Mouse (Mus musculus) lung, postnatal 0 days (tissue): ENCODE data around the gene Cd44. TPM values are rescaled to one million over a fixed set of nuclear protein-coding genes. Genes with fewer than 3 reads are reported as not detected.

Experiments
- ATAC-seq: fragments of 200-750 bp; cut with Nextera tagmentation; 2 replicates; pipeline ENCODE4 v1.8.0; 2017; ENCODE audit warnings: moderate library complexity
- DNase-seq: peaks from one replicate; pipeline ENCODE4 v3.0.0-alpha.2; 2016; ENCODE audit warnings: low spot score
- H3K27ac ChIP-seq: fragments of 300-500 bp; sonication (generic); 2 replicates; pipeline ENCODE4 v1.5.1; 2014; ENCODE audit warnings: antibody characterized with exemption, mild to moderate bottlenecking, low read length, mixed read lengths
- H3K27me3 ChIP-seq: fragments of 300-500 bp; sonication (generic); replicated peaks from 2 replicates; pipeline ENCODE4 v1.6.1; 2014; ENCODE audit warnings: low read length, mixed read lengths; ENCODE audit not compliant: insufficient read depth
- H3K36me3 ChIP-seq: fragments of 300-500 bp; sonication (generic); 2 replicates; pipeline ENCODE4 v1.6.1; 2014; ENCODE audit warnings: low read length, mixed read lengths; ENCODE audit not compliant: insufficient read depth
- H3K4me1 ChIP-seq: fragments of 300-500 bp; sonication (generic); 2 replicates; pipeline ENCODE4 v1.6.1; 2014; ENCODE audit warnings: antibody characterized with exemption, low read depth, low read length, mixed read lengths; ENCODE audit not compliant: insufficient read depth
- H3K4me2 ChIP-seq: fragments of 300-500 bp; sonication (generic); replicated peaks from 2 replicates; pipeline ENCODE4 v1.6.1; 2014; ENCODE audit warnings: low read depth, mild to moderate bottlenecking, low read length, moderate library complexity, mixed read lengths
- H3K4me3 ChIP-seq: fragments of 300-500 bp; sonication (generic); 2 replicates; pipeline ENCODE4 v1.5.1; 2014; ENCODE audit warnings: low read depth, low read length
- H3K9ac ChIP-seq: fragments of 300-500 bp; sonication (generic); replicated peaks from 2 replicates; pipeline ENCODE4 v1.6.1; 2014; ENCODE audit warnings: low read depth, mild to moderate bottlenecking
- H3K9me3 ChIP-seq: fragments of 300-500 bp; sonication (generic); 2 replicates; pipeline ENCODE4 v1.6.1; 2016; ENCODE audit warnings: low read length, mixed read lengths
- CTCF ChIP-seq: IDR thresholded peaks from 2 replicates; pipeline ENCODE4 v1.5.1; 2016; ENCODE audit warnings: antibody characterized with exemption, mild to moderate bottlenecking
- EP300 ChIP-seq: IDR thresholded peaks from 2 replicates; pipeline ENCODE4 v1.6.1; 2016; ENCODE audit warnings: antibody characterized with exemption, mild to moderate bottlenecking, control low read depth
- WGBS: fragments of 180-500 bp; shearing (Covaris S2); extraction: QIAGEN DNeasy Blood & Tissue Kit; methylation state at CpG from one replicate; pipeline ENCODE4 v1.1.7; 2014; 5-methylcytosine and 5-hydroxymethylcytosine counted together
- polyA plus RNA-seq: library from polyadenylated mRNA; unstranded; fragments of >200 nt; fragmentation: Nextera tagmentation; extraction: Ambion mirVana; gene quantifications from 2 replicates; pipeline ENCODE4 v1.2.1, GENCODE M21; 2015

The Cd44 gene
- polyA plus RNA-seq, 1 experiment from 2014 or later: 44.2 TPM

DNA sequence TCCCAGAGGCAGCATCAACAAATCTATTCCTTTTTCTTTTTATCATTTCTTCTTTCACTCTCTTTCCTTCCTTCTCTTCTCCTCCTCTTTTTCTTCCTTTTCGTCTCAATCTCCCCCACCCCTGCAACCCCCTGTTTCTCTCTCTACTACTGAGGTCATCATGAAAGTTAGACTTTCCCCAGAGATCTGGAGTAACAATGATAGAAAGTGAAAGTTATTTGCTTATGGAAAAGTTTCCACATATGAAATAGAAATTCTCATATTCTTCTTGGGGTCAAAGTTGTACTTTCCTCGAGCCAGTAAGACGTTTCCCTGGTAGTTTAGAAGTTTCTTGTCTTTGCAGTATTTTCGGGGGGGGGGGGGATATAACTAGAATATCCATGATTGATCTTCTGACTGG, 126.8 kb downstream of the Cd44 start:
- DNase-seq: no peak
- no peak for TF ChIP-seq CTCF
- no peak for TF ChIP-seq EP300
- no peak overlapping the region for H3K27ac ChIP-seq
- no peak for ATAC-seq
- no peak overlapping the region for H3K9ac ChIP-seq
- H3K9me3 ChIP-seq: no peaks in the 10 kb centered on the region
- no peak overlapping the region for H3K4me3 ChIP-seq
- H3K36me3 ChIP-seq: no peaks in the 10 kb centered on the region
- WGBS: 65% methylated on average over 4 of the region's 4 CpGs
- no peak overlapping the region for H3K4me2 ChIP-seq
- H3K4me1 ChIP-seq: no peaks in the 10 kb centered on the region
- no peaks in the 10 kb centered on the region for H3K27me3 ChIP-seq

DNA sequence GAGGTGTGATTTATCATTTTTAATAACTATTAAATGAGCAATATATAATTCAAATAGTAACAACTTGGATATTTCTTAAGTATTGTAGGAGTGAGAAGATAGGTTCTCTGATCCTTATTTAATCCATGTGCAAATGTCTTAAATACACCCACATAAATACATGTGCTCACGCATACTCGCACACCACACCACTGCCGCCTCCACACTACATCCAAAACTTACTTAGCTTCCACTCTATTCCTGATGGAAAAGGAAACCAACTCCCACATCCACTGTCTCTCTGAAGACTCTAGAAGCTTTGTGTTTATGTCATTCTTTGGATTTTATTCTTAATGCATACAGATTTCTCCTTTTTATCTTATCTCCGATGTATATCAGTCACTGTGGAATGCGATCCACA, 129.2 kb downstream of the Cd44 start:
- H3K9me3 ChIP-seq: no peaks in the 10 kb centered on the region
- H3K4me3 ChIP-seq: no peak overlapping the region
- no peak overlapping the region for H3K9ac ChIP-seq
- H3K36me3 ChIP-seq: no peaks in the 10 kb centered on the region
- no peak overlapping the region for H3K27ac ChIP-seq
- WGBS: 86% methylated on average over 5 of the region's 5 CpGs
- no peaks in the 10 kb centered on the region for H3K4me1 ChIP-seq
- DNase-seq: no peak
- H3K4me2 ChIP-seq: no peak overlapping the region
- no peaks in the 10 kb centered on the region for H3K27me3 ChIP-seq
- no peak for ATAC-seq
- TF ChIP-seq EP300 (no peak), CTCF (no peak)

DNA sequence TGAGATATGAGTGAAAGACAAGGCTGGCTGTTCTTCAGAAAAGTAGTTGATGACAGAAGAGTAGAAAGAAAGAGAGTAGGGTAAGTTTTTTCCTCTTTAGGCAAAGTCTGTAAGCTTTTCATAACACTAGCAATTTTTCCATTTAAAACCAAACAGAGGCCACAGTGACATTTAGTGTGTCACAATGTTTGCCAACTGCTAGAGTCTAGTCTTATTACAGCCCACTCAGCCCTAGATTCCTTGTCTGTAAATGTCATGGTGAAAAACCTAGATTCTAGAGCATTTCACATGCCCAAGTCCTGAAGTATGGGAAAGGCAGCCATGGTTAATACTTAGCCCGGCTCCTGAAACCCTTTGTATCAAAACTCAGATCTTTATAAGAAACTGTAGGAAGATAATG, 130.2 kb downstream of the Cd44 start:
- Histone ChIP-seq H3K9ac (no peak overlapping the region), H3K4me3 (no peak overlapping the region), H3K4me2 (no peak overlapping the region), H3K9me3 (no peaks in the 10 kb centered on the region), H3K4me1 (no peaks in the 10 kb centered on the region), H3K36me3 (no peaks in the 10 kb centered on the region), H3K27ac (no peak overlapping the region), H3K27me3 (no peaks in the 10 kb centered on the region)
- no peak for TF ChIP-seq EP300
- no peak for TF ChIP-seq CTCF
- DNase-seq (no peak), ATAC-seq (no peak)
- 71% methylated on average over 1 of the region's 1 CpGs for WGBS

DNA sequence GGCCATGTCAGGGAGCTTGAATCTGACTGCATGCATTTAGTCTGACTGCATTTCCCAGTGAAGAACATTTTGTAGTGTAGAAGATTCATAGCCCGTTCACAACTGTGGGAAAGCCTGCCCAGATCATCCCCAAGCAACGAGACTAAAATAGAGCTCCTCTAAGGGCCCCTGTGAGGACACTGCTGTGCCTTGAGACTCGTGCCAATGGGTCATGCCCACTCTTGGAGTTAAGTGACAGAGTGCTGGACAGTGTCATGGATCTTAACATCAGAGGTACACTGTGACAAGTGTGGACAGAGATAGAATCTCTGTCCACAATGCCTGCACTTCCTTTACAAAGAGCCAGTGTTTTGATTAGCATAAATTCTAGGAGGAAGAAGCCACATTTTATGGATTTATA, 133.2 kb downstream of the Cd44 start:
- DNase-seq: no peak
- no peak overlapping the region for H3K9ac ChIP-seq
- no peaks in the 10 kb centered on the region for H3K27me3 ChIP-seq
- H3K4me1 ChIP-seq: no peaks in the 10 kb centered on the region
- no peak overlapping the region for H3K27ac ChIP-seq
- no peaks in the 10 kb centered on the region for H3K9me3 ChIP-seq
- 49% methylated on average over 3 of the region's 3 CpGs for WGBS
- TF ChIP-seq EP300 (no peak), CTCF (no peak)
- H3K4me2 ChIP-seq: no peak overlapping the region
- H3K4me3 ChIP-seq: no peak overlapping the region
- no peak for ATAC-seq
- H3K36me3 ChIP-seq: no peaks in the 10 kb centered on the region

DNA sequence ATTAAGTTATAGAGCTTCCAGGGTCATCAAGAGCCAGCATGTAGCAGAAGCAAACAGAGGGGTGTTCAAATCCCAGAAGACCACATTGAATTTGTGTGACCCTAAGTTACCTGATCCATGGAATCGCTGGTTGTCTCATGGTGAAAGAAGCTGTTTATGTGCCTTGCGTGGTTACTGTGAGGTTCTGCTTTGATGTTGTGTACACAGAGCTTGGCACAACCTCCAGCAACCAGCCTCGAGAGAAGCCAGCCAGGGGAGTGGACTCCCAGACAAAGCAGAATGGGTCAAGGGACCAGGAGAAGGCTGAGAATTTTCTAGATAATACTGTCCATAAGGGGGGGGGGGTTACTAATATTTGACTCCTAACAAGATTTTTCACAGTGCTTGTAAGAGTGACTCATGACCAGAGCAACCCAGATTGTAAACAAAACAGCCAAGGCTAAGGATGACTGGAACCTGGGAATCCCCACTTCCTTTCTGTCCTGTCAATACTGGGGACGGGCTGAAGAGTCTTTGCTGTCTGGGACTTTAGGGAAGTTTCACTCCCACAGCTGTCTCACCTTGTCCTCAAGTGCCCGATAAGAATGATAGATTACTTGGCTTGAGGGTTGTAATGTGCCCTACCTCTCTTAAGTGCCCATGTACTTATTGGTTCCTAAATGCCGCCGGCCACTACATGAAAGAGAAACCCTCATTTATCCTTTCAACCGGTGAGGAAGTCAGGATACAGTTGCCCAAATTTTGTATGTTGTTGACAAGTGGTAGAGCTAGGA, 136.7 kb downstream of the Cd44 start:
- no peak overlapping the region for H3K4me3 ChIP-seq
- no peak for TF ChIP-seq CTCF
- TF ChIP-seq EP300: no peak
- WGBS: 38% methylated on average over 8 of the region's 8 CpGs
- no peaks in the 10 kb centered on the region for H3K27me3 ChIP-seq
- no peak overlapping the region for H3K9ac ChIP-seq
- DNase-seq (no peak), ATAC-seq (no peak)
- no peak overlapping the region for H3K27ac ChIP-seq
- no peaks in the 10 kb centered on the region for H3K4me1 ChIP-seq
- no peaks in the 10 kb centered on the region for H3K9me3 ChIP-seq
- no peaks in the 10 kb centered on the region for H3K36me3 ChIP-seq
- H3K4me2 ChIP-seq: no peak overlapping the region

DNA sequence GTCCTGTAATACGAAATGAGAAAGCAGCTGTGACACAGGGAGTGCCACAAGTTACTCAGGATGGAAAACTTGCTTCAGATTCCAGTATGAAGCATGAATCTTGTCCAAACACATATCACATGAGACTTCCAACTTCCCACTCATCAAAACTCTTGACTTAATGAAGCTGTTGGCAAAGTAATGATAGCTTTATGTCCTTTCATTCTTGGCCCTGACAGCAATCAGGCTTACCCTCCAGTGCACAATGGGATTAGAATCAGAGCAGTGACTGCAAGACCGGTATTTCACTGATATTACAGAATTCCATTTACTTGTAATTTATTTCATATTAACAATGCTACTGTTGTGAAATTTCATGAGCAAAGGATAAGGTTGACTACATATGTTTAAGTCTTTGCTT, 137.5 kb downstream of the Cd44 start:
- Histone ChIP-seq H3K4me1 (no peaks in the 10 kb centered on the region), H3K9me3 (no peaks in the 10 kb centered on the region), H3K36me3 (no peaks in the 10 kb centered on the region), H3K4me2 (no peak overlapping the region), H3K9ac (no peak overlapping the region), H3K27me3 (no peaks in the 10 kb centered on the region), H3K4me3 (no peak overlapping the region), H3K27ac (no peak overlapping the region)
- DNase-seq (no peak), ATAC-seq (no peak)
- WGBS: 88% methylated on average over 2 of the region's 2 CpGs
- no peak for TF ChIP-seq EP300
- TF ChIP-seq CTCF: no peak
